Mouse (Mus musculus): ENCODE data around the gene Cd5l. TPM values are rescaled to one million over a fixed set of nuclear protein-coding genes. Genes with fewer than 3 reads are reported as not detected.

Gene Cd5l
- 0.23 TPM in 1 of 2 replicates, not detected in the other for polyA plus RNA-seq (2015; fragmentation: Nextera tagmentation; extraction: Ambion mirVana)

DNA sequence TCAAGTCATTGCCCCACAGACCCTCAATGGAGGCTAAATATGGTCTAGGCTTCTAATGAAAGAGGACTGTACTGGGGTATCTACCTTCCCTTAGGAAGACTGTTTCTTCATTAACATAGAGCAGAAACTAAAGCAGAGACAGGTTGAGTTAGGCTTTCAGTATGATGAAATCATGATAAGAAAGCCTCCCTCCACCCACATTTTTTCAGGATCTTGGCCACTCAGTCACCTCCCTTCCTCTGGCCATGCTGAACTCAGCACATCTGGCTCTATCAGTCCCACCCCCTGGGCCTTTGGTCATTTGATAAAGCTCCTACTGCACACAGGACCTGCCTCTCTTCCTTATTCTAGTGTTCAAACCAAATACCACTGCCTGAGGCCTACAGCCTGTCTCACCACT is at the start of gene Cd5l:
Gene Cd5l, plus strand, starts transcription at position 301 of the 400 bp plus-strand sequence.

DNA sequence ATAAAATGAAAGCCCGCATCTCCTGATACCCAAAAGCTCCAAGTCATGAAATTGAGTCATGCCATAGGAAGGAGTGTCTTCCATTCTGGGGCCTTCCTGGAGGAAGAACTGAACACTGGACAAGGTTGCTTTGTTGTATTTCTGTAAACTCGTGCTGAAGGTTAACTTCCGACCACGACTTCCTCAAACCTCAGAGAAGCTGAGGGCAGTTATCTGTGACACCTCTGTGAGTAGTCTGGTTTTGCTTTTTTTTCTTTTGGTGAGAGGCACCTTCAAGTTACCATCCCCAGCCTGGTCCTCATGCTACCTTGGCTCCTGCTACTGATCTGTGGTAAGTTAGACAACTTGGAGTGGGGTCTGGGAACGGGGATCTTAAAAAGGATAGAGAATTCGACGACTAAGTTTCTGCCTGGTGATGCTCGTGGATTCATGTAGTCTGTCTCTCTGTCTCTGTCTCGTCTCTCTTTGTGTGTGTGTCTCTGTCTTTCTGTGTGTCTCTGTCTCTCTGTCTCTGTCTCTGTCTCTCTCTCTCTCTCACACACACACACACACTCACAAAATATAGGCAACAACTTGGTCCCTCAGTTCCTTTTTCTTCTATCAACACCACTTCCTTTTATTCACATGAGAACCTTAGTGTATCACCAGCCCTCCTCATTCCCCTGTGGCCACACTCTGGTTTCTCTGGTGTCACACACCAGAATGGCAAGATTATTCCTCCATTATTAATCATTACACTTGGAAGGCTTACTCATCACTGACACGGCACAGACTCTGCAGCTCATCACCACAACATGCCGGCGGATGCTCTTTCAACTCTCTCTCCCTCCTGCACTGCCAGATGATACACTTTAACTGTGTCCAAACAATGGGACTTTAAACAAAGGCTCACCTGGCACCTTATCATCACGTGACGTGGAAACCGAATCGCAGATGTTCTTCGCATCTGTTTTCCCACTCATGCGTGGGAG is 18.8 kb downstream of the Cd5l start, which contains the start of gene Fcrl1:
Gene Fcrl1, plus strand, starts transcription at position 193 of the 971 bp plus-strand sequence.

Other genes with a start within 250 kb of the Cd5l start
- 6.0 and 6.5 TPM in 2 replicates for gene Kirrel, start 183.1 kb upstream of the Cd5l start, polyA plus RNA-seq (2015; fragmentation: Nextera tagmentation; extraction: Ambion mirVana)
- gene Fcrls, start 94.1 kb upstream of the Cd5l start, polyA plus RNA-seq (2015; fragmentation: Nextera tagmentation; extraction: Ambion mirVana) = 18.0 and 19.2 TPM in 2 replicates
- gene Fcrl1, start 18.5 kb downstream of the Cd5l start, polyA plus RNA-seq (2015; fragmentation: Nextera tagmentation; extraction: Ambion mirVana) = 0.22 TPM in 1 of 2 replicates, not detected in the other
- gene Fcrl5, start 77.9 kb downstream of the Cd5l start, polyA plus RNA-seq (2015; fragmentation: Nextera tagmentation; extraction: Ambion mirVana) = not detected in 2 replicates
- gene Etv3, start 167.5 kb downstream of the Cd5l start, polyA plus RNA-seq (2015; fragmentation: Nextera tagmentation; extraction: Ambion mirVana) = 6.9 and 8.0 TPM in 2 replicates

All from neural tube, postnatal 0 days (tissue).